Mouse (Mus musculus): ENCODE results near the gene BC017158. TPM values are rescaled to one million over a fixed set of nuclear protein-coding genes. Genes with fewer than 3 reads are reported as not detected.

Gene BC017158
- polyA plus RNA-seq, 1 experiment from 2014 or later: 24.6 TPM

GRCm38 (mm10) chr7:128249998-128250397 is 48.0 kb downstream of the BC017158 start:
- Histone ChIP-seq H3K4me3 (no peak overlapping the region), H3K27ac (replicated peaks) (no peak overlapping the region), H3K9me3 (no peaks in the 10 kb centered on the region), H3K27me3 (replicated peaks; ENCODE audit: low read depth, poor library complexity, severe bottlenecking) (peaks cover 54% of the 10 kb centered on the region), H3K36me3 (replicated peaks) (peaks cover 10% of the 10 kb centered on the region), H3K4me1 (peaks cover 44% of the 10 kb centered on the region)
- no peak for DNase-seq (ENCODE audit: low spot score)
- WGBS: 76% methylated on average over 5 of the region's 5 CpGs

DNA sequence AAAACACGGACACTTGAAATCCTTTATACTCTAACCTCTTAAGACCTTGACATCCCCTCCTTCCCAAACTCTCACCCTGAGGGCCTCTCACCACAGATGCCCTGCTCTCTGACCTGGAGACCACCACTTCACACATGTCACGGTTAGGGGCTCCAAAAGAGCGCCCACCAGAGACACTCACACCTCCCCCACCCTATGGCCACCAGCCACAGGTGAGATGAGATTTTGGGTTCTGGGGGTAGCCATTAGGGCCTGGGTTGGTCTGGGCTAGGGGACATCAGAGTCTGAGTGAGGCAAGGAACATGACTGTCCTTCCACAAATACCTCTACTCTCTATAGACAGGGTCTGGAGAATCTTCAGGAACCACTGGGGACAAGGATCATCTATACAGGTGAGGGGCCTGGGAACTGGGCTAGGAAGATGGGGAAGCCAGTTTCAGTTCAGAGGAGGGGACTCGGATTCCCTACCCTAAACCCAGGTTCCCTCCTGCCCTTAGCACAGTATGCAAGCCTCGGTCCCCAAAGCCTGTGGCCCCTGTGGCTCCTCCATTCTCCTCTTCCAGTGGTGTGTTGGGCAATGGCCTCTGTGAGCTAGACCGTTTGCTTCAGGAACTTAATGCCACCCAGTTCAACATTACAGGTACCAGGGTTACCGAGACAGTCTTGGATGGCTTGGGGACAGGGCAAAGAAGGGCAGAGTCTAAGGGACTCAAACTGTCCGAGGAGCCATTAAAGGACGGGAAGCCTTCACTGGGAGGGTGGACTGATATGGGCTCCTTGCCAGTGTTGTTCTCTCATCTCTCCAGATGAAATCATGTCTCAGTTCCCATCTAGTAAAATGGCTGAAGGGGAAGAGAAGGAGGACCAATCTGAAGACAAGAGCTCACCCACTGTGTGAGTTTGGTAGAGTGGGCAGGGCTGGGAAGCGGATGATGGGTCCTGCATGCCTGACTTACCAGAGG is 49.6 kb downstream of the BC017158 start:
- H3K27ac ChIP-seq (replicated peaks): no peak overlapping the region
- WGBS: 81% methylated on average over 10 of the region's 10 CpGs
- peak overlapping the region; percentile 62 for H3K4me3 ChIP-seq
- no peaks in the 10 kb centered on the region for H3K9me3 ChIP-seq
- H3K27me3 ChIP-seq (replicated peaks; ENCODE audit: low read depth, poor library complexity, severe bottlenecking): peaks cover 50% of the 10 kb centered on the region
- no peak for DNase-seq (ENCODE audit: low spot score)
- peaks cover 57% of the 10 kb centered on the region for H3K4me1 ChIP-seq
- peaks cover 22% of the 10 kb centered on the region for H3K36me3 ChIP-seq (replicated peaks)

- WGBS: 1% methylated on average over 13 of the region's 13 CpGs
- H3K36me3 ChIP-seq (replicated peaks): peaks cover 31% of the 10 kb centered on the region
- peak overlapping the region; percentile 62 for H3K4me3 ChIP-seq
- DNase-seq (ENCODE audit: low spot score): peak; percentile 85
- H3K27ac ChIP-seq (replicated peaks): peak overlapping the region; percentile 83
- peaks cover 41% of the 10 kb centered on the region for H3K27me3 ChIP-seq (replicated peaks; ENCODE audit: low read depth, poor library complexity, severe bottlenecking)
- H3K9me3 ChIP-seq: no peaks in the 10 kb centered on the region
- H3K4me1 ChIP-seq: peaks cover 57% of the 10 kb centered on the region
These were observed 50.5 kb downstream of the BC017158 start for GRCm38 (mm10) chr7:128247443-128247842.

GRCm38 (mm10) chr7:128246496-128247391 is 51.2 kb downstream of the BC017158 start, which contains the start of gene Tgfb1i1:
Gene Tgfb1i1 (plus strand): TSS chr7:128246812.
- peak within 1 kb of the TSS; percentile 83 for H3K27ac ChIP-seq (replicated peaks)
- no peaks in the 10 kb centered on the region for H3K9me3 ChIP-seq
- peaks cover 38% of the 10 kb centered on the region for H3K36me3 ChIP-seq (replicated peaks)
- DNase-seq (ENCODE audit: low spot score): peak; percentile 65
- H3K27me3 ChIP-seq (replicated peaks; ENCODE audit: low read depth, poor library complexity, severe bottlenecking): peaks cover 34% of the 10 kb centered on the region
- peak within 1 kb of the TSS; percentile 62 for H3K4me3 ChIP-seq
- 2% methylated on average over 30 of the region's 30 CpGs for WGBS
- peaks cover 54% of the 10 kb centered on the region for H3K4me1 ChIP-seq

DNA sequence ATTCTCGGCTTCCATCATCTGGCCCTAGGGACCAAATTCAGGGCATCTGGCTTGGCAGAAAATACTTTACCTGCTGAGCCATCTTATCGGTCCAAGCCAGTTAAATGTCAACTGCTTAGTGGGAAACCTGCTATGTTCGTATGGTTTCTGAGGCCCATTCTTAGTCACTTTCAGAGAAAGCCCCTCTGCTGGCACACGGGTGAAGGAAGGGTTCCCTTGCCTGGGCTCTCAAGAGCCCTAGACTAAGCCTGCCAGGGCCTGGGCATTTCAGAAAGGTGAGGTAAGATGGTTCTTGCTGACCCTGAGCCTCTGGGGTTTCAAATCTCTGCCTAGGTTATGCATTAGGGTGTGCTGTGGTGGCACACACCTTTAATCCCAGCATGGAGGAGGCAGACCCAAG is 52.4 kb downstream of the BC017158 start:
- 85% methylated on average over 4 of the region's 4 CpGs for WGBS
- H3K4me1 ChIP-seq: peaks cover 58% of the 10 kb centered on the region

DNA sequence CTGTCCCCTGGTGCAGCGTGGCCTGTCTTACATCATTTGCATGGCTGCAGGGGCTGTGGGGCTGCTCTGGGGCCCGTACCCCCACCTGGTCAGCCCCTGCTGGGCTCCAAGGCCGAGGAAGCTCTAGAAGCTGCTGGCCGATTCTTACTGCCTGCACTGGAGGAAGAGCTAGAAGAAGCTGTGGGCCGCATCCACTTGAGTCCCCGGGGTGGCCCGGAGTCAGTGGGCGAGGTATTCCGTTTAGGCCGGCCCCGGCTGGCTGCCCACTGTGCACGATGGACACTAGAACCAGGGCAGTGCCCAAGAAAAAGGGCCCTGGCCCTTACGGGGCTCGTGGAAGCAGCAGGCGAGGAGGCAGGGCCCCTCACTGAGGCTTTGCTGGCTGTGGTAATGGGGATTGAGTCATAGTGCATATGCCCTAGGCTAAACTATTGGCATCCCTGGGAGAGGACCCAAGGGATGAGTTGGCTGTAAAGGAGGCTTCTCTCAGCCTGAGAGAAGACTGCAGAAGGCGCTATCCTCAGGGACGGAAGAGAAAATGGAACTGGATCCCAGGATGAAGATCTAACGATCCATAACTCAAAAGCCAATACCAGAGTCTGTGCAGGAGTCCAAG is 53.5 kb downstream of the BC017158 start:
- Histone ChIP-seq H3K27ac (replicated peaks) (peak overlapping the region; percentile 72; the same call in 1 of the 2 replicates), H3K4me3 (no peak overlapping the region), H3K4me1 (peaks cover 66% of the 10 kb centered on the region), H3K9me3 (no peaks in the 10 kb centered on the region), H3K36me3 (replicated peaks) (peaks cover 56% of the 10 kb centered on the region), H3K27me3 (replicated peaks; ENCODE audit: low read depth, poor library complexity, severe bottlenecking) (peaks cover 22% of the 10 kb centered on the region)
- 84% methylated on average over 18 of the region's 18 CpGs for WGBS
- DNase-seq (ENCODE audit: low spot score): no peak

More for the DNA sequence above, 52.4 kb downstream of the BC017158 start:
- Histone ChIP-seq H3K36me3 (replicated peaks) (peaks cover 50% of the 10 kb centered on the region), H3K27me3 (replicated peaks; ENCODE audit: low read depth, poor library complexity, severe bottlenecking) (peaks cover 28% of the 10 kb centered on the region), H3K27ac (replicated peaks) (no peak overlapping the region), H3K4me3 (no peak overlapping the region), H3K9me3 (no peaks in the 10 kb centered on the region)
- no peak for DNase-seq (ENCODE audit: low spot score)

DNA sequence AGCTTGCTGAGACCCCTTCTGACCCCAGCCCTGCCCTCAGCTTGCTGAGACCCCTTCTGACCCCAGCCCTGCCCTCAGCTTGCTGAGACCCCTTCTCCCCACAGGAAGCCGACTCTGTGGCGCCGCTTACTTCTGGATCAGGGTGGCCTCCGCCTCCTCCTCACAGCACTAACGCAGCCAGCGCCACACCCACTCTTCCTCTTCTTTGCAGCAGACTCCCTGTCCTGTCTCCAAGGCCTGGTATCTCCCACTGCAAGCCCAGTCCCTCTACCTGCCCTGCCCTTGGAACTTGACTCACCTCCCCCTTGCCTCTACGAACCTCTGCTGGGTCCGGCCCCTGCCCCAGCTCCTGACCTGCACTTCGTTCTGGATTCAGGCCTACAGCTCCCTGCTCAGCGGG is 54.0 kb downstream of the BC017158 start:
- Histone ChIP-seq H3K27ac (replicated peaks) (peak overlapping the region; percentile 72), H3K9me3 (no peaks in the 10 kb centered on the region), H3K4me3 (no peak overlapping the region), H3K4me1 (peaks cover 68% of the 10 kb centered on the region), H3K27me3 (replicated peaks; ENCODE audit: low read depth, poor library complexity, severe bottlenecking) (peaks cover 18% of the 10 kb centered on the region), H3K36me3 (replicated peaks) (peaks cover 53% of the 10 kb centered on the region)
- DNase-seq (ENCODE audit: low spot score): peak; percentile 39
- WGBS: 43% methylated on average over 10 of the region's 10 CpGs

DNA sequence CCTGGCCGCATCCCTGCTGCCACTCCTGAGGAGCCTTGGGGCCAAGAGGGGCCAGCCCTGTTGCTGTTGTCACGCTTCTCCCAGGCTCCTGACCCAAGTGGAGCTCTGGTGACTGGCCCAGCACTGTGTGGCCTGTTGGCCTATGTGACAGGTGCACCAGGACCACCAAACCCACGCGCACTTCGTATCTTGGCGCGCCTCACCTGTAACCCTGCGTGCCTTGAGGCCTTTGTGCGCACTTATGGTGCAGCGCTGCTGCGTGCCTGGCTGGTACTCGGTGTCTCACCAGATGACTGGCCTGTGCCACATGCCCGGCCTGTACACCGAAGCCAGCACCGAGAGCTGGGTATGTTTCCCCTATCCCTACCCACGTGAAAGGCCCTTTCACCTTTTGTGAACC is 55.6 kb downstream of the BC017158 start:
- WGBS: 94% methylated on average over 16 of the region's 16 CpGs

DNA sequence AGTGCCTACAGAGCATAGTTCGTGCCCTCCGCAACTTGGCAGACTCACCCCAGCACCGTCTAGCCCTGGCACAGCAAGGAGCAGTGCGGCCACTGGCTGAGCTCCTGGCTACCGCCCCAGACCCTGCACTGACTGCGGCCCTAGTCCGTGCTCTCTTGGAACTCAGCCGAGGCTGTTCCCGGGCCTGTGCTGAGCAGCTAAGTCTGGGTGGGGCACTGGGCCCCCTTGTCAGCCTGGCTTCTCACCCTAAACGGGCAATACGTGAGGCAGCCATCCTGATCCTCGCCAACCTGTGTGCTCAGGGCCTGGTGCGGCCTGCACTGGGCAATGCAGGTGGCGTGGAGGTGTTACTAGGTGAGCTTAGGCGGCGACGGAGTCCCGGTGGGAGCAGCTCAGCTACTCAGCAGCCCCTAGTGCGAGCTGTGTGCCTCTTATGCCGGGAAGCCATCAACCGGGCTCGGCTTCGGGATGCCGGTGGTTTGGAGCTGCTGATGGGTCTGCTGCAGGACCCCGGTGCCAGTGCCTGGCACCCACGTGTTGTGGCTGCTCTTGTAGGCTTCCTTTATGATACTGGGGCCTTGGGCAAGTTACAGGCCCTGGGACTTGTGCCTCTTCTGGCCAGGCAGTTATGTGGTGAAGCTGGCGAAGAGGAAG is 57.7 kb downstream of the BC017158 start:
- H3K4me3 ChIP-seq: no peak overlapping the region
- no peaks in the 10 kb centered on the region for H3K27me3 ChIP-seq (replicated peaks; ENCODE audit: low read depth, poor library complexity, severe bottlenecking)
- H3K36me3 ChIP-seq (replicated peaks): peaks cover 62% of the 10 kb centered on the region
- 94% methylated on average over 27 of the region's 27 CpGs for WGBS
- H3K4me1 ChIP-seq: peaks cover 57% of the 10 kb centered on the region
- DNase-seq (ENCODE audit: low spot score): no peak
- H3K9me3 ChIP-seq: no peaks in the 10 kb centered on the region
- H3K27ac ChIP-seq (replicated peaks): peak overlapping the region; percentile 32; the same call in 1 of the 2 replicates

More for the DNA sequence above, 55.6 kb downstream of the BC017158 start:
- H3K27me3 ChIP-seq (replicated peaks; ENCODE audit: low read depth, poor library complexity, severe bottlenecking): peaks cover 7% of the 10 kb centered on the region
- no peaks in the 10 kb centered on the region for H3K9me3 ChIP-seq
- H3K4me3 ChIP-seq: no peak overlapping the region
- DNase-seq (ENCODE audit: low spot score): no peak
- H3K36me3 ChIP-seq (replicated peaks): peaks cover 53% of the 10 kb centered on the region
- peaks cover 65% of the 10 kb centered on the region for H3K4me1 ChIP-seq
- no peak overlapping the region for H3K27ac ChIP-seq (replicated peaks)

GRCm38 (mm10) chr7:128238991-128239390 is 59.0 kb downstream of the BC017158 start:
- H3K4me1 ChIP-seq: peaks cover 46% of the 10 kb centered on the region
- WGBS: 25% methylated on average over 4 of the region's 4 CpGs
- H3K4me3 ChIP-seq: peak overlapping the region; percentile 78
- peak overlapping the region; percentile 98 for H3K27ac ChIP-seq (replicated peaks)
- DNase-seq (ENCODE audit: low spot score): peak; percentile 54
- H3K9me3 ChIP-seq: no peaks in the 10 kb centered on the region
- H3K27me3 ChIP-seq (replicated peaks; ENCODE audit: low read depth, poor library complexity, severe bottlenecking): no peaks in the 10 kb centered on the region
- peaks cover 49% of the 10 kb centered on the region for H3K36me3 ChIP-seq (replicated peaks)

GRCm38 (mm10) chr7:128237927-128238778 is 59.8 kb downstream of the BC017158 start, which contains the start of gene 9130023H24Rik:
Gene 9130023H24Rik (minus strand): TSS chr7:128238031.
- peak; percentile 100 for DNase-seq (ENCODE audit: low spot score)
- Histone ChIP-seq H3K36me3 (replicated peaks) (peaks cover 45% of the 10 kb centered on the region), H3K27me3 (replicated peaks; ENCODE audit: low read depth, poor library complexity, severe bottlenecking) (no peaks in the 10 kb centered on the region), H3K27ac (replicated peaks) (peak within 1 kb of the TSS; percentile 98), H3K4me3 (peak within 1 kb of the TSS; percentile 78), H3K4me1 (peaks cover 41% of the 10 kb centered on the region), H3K9me3 (no peaks in the 10 kb centered on the region)
- under 1% methylated on average over 72 of the region's 72 CpGs for WGBS

Measured in embryonic facial prominence, embryonic 10.5 days (tissue).